Mouse (Mus musculus): ENCODE measurements around the gene Trim31.
A peak's percentile ranks its signal among the peaks of the same experiment; 100 is the strongest.

Trim31 gene

DNA sequence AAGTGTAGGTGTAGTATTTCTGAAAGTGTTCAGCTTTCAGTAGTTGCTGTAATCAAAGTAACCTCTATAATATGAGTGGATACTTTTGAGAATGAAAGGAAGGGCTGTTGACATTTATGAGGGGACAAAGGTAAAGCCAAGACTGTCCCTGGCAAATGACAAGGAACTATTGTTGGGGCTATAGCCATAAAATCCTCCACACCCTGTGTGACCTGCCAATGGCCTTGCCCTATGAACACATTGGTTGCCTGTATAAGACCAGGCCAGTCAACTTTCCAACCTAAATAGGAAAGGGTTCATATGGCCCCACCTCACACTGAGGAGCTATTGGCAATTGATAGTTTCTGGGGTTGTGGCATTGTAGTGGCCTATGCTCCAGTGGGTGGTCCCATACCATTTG lies 853 bp upstream of the Trim31 start:
- no peak for DNase-seq

DNA sequence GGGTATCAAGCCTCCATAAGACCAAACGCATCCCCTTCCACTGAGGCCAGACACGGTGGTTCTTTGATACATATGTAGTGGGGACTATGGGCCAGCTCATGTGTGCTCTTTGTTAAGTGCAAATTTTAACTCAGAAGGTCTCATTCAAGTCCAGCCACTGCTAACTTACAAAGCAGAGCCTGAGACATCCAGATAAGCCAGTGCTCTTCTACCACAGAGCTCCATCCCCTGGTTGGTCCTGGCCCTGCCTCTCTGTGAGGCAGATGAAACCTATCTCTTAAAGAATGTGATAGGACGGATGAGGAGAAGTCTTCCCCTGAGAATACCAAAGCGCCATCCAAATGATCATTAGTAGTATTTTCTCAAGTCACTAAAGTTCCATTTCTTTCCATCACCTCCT lies 1.5 kb downstream of the Trim31 start:
- DNase-seq: no peak

- no peak for DNase-seq
Measured at GRCm38 (mm10) chr17:36900001-36900400, 2.1 kb downstream of the Trim31 start.

DNA sequence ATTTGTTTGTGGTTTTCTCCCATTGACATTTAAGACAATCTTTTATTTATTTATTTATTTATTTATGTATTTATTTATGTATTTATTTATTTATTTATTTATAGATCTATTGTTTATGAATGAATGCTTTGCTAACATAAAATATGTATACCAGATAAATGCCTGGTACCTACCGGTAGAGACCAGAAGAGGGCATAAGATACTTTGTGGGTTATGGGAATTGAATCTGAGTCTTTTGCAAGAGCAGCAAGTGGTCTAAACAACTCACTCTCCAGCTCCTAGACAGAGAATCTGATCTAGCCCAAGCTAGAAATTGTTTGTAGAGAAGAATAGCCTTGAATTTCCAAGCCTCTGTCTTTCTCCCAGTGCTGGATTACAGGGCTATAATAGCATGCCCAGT lies 2.8 kb downstream of the Trim31 start:
- no peak for DNase-seq

DNA sequence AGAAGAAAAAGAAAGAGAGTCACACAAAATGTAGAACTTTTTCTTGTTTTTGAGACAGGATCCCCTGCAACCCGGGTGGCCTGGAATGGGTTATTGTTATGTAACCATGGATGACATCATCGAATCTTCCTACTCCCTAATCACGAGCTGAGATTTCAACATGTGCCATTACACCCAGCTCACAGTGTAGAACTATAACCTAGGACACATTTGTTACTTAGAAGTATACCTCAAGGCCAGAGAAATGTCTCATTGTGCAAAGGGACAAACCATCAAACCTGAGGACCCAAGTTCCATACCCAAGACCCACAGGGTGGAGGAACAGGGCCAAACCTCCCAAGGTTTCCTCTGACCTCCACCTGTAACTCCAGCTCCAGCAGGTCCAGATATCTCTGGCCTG lies 5.7 kb downstream of the Trim31 start:
- no peak for DNase-seq

DNA sequence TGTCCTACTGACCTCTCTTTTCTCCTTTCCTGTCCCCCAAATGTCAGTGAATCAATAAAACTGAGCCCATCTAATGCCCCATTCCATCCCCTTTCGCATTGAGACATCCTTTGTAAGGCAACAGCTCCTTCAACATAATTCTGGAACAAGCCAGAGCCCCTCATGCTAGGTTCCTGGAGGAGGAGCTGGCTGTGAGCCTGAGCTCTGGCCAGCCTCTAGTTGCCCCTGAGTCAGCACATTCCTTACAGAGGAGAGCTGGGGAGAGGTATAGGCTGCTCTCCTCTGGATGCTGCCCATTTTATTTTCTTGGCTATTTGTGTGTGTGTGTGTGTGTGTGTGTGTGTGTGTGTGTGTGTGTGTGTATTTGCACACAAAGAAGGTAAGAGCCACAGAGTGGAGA lies 10.3 kb downstream of the Trim31 start:
- no peak for DNase-seq

DNA sequence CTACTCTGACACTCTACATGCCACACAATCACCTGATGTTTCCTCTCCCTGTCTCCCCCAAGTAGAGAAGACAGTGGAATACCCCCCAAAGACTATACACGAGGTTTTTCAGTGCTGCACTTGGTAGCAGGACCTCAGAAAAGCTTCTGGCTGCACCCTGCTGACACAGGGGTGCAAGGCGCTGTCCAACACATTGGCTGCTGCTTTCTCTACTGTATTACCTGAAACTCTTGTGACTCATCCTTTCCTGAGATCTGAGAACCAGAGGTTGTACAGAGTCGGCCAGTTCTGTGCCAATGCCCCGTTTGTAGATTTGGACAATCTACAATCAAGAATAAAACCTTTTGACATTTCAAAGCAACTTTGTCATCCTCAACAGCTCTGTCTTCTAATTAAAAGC lies 11.9 kb downstream of the Trim31 start:
- DNase-seq: no peak

DNA sequence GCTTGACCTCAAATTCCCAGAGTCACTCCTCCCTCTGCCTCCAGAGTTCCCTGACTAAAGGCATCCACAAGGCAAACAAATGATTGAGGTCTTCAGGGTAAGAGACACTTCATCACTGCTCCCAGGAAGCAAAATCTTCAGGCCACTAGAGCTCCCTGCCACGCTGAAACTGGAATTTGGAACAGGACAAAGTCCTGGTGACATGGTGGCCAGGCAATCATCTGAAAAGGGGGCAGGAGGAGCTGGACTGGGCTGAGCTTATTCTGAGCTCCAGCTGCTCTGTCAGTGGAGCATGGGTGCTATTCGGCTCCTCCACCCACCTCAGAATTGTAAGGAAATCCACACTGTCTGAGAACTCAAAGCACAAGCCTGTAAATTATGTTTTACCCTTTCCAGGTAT lies 14.1 kb downstream of the Trim31 start:
- no peak for DNase-seq

DNA sequence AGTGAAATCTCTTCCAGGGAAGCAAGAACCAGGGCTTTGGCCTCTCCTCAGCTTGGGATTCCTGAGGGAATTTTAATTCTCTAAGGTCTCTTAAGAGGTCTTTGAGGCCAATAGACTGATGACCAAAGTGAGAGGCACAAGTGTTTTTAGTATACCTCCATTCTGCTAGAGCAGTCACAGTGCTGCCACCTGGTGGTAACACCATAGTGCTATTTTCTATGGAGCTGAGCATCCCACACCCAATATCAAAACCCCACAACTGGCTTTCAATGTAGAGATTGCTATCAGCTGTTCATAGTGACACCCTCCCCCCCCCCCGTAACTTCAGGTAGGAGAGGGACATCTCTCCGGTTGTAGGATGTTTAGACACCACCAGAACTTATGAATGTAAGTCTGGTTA lies 16.2 kb downstream of the Trim31 start:
- peak; percentile 89 for DNase-seq

- DNase-seq: peak; percentile 76
Measured at GRCm38 (mm10) chr17:36915076-36915475, 17.2 kb downstream of the Trim31 start.

GRCm38 (mm10) chr17:36920239-36920638 lies 22.3 kb downstream of the Trim31 start:
- DNase-seq: peak; percentile 17

- DNase-seq: no peak
Measured at GRCm38 (mm10) chr17:36922715-36923114, 24.8 kb downstream of the Trim31 start.

DNA sequence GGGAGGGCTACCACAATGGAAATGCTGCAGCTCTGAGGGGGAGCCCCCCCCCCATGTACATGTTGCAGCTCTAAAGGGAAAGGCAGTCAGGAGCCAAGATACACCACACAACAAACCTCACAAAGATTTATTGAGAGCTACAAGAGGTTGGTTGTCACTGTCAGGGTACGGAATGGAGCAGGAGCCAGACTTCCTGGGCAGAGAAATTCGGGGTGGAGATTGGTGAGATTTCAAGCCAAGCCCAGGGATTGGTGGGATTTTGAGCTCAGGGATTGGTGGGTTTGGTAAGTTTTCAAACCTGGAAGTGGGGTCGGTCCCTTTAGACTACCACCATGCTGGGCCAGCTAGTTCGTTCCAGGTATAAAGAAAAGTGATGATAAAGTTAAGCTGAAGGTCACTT lies 25.6 kb downstream of the Trim31 start:
- DNase-seq: no peak

DNA sequence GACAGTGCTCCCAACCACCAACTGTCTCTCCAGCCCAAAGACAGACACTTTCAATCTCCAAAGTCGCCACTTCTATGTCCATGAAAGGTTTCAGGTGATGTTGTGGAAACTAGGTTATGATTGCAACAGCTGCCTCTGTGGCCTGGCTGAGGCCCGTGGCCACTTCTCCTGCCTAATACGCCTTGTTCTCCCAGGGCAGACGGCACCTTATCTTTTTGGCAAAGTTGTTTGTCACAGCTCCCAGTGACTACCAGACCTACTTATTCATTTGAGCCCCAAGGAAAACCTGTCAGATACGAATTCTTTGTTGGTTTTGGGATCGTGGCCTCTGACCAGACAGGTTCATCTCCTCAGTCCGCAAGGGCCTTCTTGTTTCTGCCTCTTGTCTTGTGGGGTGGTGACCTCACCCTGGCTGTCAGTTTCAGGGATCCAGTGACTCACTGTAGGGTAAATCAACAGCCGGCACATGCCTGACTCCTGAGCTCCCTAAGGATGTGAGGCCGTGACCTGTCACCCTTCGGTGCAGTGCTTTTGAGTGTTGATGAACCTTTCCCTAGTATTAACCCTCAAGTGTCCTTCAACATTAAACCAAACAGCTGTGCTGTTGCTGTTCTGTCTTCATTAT lies 29.7 kb downstream of the Trim31 start:
- DNase-seq: no peak

DNA sequence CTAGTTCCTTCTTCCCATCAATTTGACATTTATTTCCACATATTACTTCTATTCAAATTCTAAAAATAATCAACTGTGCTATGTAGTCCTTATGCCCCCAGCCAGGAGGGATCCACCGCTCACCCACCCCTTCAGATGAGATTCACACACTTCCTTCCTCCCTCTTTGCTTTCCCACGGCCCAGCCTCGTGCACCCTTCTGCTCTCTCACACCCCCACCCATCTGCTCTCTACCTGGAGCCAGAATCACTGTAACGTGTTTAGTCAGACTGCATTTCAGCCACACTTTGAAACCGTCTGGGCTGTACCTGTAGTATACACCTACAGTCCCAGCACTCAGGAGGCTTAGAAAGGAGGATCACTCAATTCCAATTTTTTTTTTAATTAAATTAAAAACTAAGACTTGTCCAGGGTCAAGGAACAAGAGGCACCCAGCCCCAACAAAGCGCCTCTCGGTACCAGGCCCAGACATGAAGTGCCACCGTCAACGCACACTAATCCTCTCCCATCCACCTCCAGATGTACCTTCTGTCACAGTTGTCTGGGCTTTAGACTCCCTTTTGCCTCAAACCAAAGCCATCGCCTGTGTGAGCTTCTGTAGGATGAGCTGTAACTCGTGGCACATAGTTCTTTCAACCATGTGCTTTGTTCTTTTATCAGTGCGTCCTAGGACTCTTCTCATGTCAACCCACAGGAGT lies 31.5 kb downstream of the Trim31 start:
- no peak for DNase-seq

- DNase-seq: no peak
Measured at GRCm38 (mm10) chr17:36930233-36930632, 32.3 kb downstream of the Trim31 start.

GRCm38 (mm10) chr17:36931130-36931529 lies 33.2 kb downstream of the Trim31 start:
- DNase-seq: no peak

GRCm38 (mm10) chr17:36931806-36932205 lies 33.9 kb downstream of the Trim31 start:
- peak; percentile 64 for DNase-seq

- no peak for DNase-seq
Measured at GRCm38 (mm10) chr17:36938056-36938455, 40.1 kb downstream of the Trim31 start.

GRCm38 (mm10) chr17:36942391-36942790 lies 44.5 kb downstream of the Trim31 start:
- DNase-seq: peak; percentile 77

- DNase-seq: peak; percentile 20
Measured at GRCm38 (mm10) chr17:36942791-36943471, 45.0 kb downstream of the Trim31 start, which contains the start of gene Rnf39. Rnf39 (plus strand) TSS chr17:36942918.

- no peak for DNase-seq
Measured at GRCm38 (mm10) chr17:36943691-36944090, 45.8 kb downstream of the Trim31 start.

DNA sequence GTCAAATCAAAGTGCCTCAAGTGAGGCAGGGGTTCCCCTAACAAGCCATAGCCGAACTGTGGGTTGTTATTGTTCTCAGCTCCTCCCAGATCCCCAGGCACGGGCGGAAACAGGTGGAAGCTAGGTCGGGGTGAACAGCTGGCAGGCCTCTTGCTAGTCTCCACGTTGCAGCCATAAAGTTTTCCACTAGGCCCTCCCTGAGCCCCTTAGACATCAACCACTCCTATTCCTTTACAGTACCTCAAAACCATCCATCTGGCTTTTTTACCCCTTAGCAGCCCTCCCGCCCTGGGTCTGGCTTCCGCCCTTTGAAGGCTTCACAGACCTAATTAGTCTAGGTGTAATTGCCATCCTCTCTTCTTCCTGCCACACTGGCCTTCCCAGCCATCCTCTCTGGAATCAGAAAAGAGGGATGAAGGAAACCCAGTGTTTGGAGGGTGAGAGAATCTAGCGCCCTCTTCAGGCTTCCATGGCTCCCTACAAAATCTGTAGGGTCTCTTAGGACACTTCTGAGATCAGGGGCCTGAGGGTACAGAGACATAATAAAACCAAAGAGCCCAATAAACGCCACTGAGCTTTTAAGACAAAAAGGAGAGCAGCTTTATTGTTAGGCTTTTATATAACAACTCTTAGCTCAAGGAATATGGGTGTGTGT lies 46.3 kb downstream of the Trim31 start:
- DNase-seq: no peak
